Mouse (Mus musculus) embryonic facial prominence, embryonic 15.5 days (tissue): ENCODE measurements around the gene Epn1. TPM values are rescaled to one million over a fixed set of nuclear protein-coding genes. Genes with fewer than 3 reads are reported as not detected.

Source experiments
- ATAC-seq: fragments of 200-750 bp; cut with Nextera tagmentation; 2 replicates; pipeline ENCODE4 v1.8.0; 2017; ENCODE audit warnings: low read depth, moderate TSS enrichment; ENCODE audit not compliant: insufficient number of reproducible peaks, low FRiP score, low TSS enrichment
- H3K27ac ChIP-seq: fragments of 300-500 bp; sonication (generic); replicated peaks from 2 replicates; pipeline ENCODE4 v1.5.1; 2015; ENCODE audit warnings: mild to moderate bottlenecking, inconsistent platforms
- H3K27me3 ChIP-seq: fragments of 300-500 bp; sonication (generic); 2 replicates; pipeline ENCODE4 v1.6.1; 2015; ENCODE audit warnings: inconsistent platforms
- H3K36me3 ChIP-seq: fragments of 300-500 bp; sonication (generic); 2 replicates; pipeline ENCODE4 v1.6.1; 2015; ENCODE audit warnings: mild to moderate bottlenecking, inconsistent platforms
- H3K4me1 ChIP-seq: fragments of 300-500 bp; sonication (generic); 2 replicates; pipeline ENCODE4 v1.6.1; 2015; ENCODE audit warnings: inconsistent platforms
- H3K4me2 ChIP-seq: fragments of 300-500 bp; sonication (generic); replicated peaks from 2 replicates; pipeline ENCODE4 v1.6.1; 2015; ENCODE audit warnings: mild to moderate bottlenecking, inconsistent platforms
- H3K4me3 ChIP-seq: fragments of 300-500 bp; sonication (generic); replicated peaks from 2 replicates; pipeline ENCODE4 v1.5.1; 2015; ENCODE audit warnings: mild to moderate bottlenecking, inconsistent platforms
- H3K9ac ChIP-seq: fragments of 300-500 bp; sonication (generic); 2 replicates; pipeline ENCODE4 v1.6.1; 2015; ENCODE audit warnings: inconsistent platforms
- H3K9me3 ChIP-seq: fragments of 300-500 bp; sonication (generic); replicated peaks from 2 replicates; pipeline ENCODE4 v1.6.1; 2016; ENCODE audit warnings: inconsistent platforms
- WGBS: fragments of 180-500 bp; shearing (Covaris S2); methylation state at CpG from one replicate; pipeline ENCODE4 v1.1.7; 2015; 5-methylcytosine and 5-hydroxymethylcytosine counted together
- polyA plus RNA-seq: library from polyadenylated mRNA; unstranded; fragments of >200 nt; fragmentation: Nextera tagmentation; extraction: Ambion mirVana; gene quantifications from 2 replicates; pipeline ENCODE4 v1.2.1, GENCODE M21; 2015

Gene Epn1
- polyA plus RNA-seq, 1 experiment from 2014 or later: 70.6 TPM

DNA sequence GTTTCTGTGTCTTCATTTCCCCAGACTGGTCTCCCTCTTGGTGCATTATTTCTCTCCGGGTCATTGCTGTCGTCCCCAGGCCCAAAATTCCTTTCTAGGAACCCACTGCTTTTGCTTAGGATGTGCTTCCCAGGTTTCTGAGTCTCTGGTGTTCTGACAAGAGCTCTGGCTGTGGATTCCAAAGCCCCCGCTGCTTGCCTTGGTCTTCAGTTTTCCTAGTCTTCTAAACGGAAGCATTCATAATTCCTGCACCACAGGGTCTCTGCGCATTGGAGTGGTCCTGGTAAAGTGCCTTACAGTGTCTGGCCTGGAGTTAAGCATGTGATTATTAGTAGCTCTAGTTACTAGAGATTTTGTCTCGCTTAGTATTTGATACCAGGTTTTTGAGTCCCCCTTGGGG, 780 bp downstream of the Epn1 start:
- no peaks in the 10 kb centered on the region for H3K27me3 ChIP-seq
- H3K9me3 ChIP-seq: no peaks in the 10 kb centered on the region
- H3K36me3 ChIP-seq: peaks cover 33% of the 10 kb centered on the region
- peaks cover 26% of the 10 kb centered on the region for H3K4me1 ChIP-seq
- peak overlapping the region; percentile 95 for H3K27ac ChIP-seq
- ATAC-seq: no peak
- peak overlapping the region; percentile 100 for H3K4me3 ChIP-seq
- peak overlapping the region; percentile 74 for H3K4me2 ChIP-seq
- H3K9ac ChIP-seq: peak overlapping the region; percentile 100
- 10% methylated on average over 6 of the region's 6 CpGs for WGBS

DNA sequence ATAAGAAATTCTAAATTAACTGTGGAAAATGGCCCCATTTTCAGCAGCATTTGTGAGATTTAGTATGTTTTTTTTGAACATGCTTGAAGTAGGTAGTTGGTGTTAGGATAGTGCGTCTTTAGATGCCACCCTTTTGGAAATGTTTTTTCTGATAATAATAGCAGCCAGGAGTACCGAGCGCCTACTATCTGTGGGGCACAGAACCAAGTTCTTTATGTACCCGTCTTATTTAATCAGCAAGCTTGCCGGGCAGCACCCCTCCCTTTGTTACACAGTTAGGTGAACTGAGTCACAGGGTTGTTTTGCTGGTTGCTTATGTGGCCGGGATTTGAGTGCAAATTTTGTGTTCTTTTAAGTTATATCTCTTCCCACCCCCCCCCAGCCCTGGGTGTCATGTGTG, 1.2 kb downstream of the Epn1 start:
- Histone ChIP-seq H3K9me3 (no peaks in the 10 kb centered on the region), H3K4me1 (peaks cover 26% of the 10 kb centered on the region), H3K27ac (no peak overlapping the region), H3K27me3 (no peaks in the 10 kb centered on the region), H3K4me3 (peak overlapping the region; percentile 100), H3K4me2 (peak overlapping the region; percentile 74), H3K36me3 (peaks cover 33% of the 10 kb centered on the region), H3K9ac (no peak overlapping the region)
- 61% methylated on average over 6 of the region's 6 CpGs for WGBS
- ATAC-seq: no peak

GRCm38 (mm10) chr7:5081939-5082338, 1.9 kb downstream of the Epn1 start:
- WGBS: 91% methylated on average over 2 of the region's 2 CpGs
- no peak overlapping the region for H3K27ac ChIP-seq
- H3K4me2 ChIP-seq: peak overlapping the region; percentile 74; the same call in 1 of the 2 replicates
- no peaks in the 10 kb centered on the region for H3K27me3 ChIP-seq
- no peak for ATAC-seq
- H3K4me1 ChIP-seq: peaks cover 26% of the 10 kb centered on the region
- no peak overlapping the region for H3K4me3 ChIP-seq
- H3K9ac ChIP-seq: no peak overlapping the region
- peaks cover 31% of the 10 kb centered on the region for H3K36me3 ChIP-seq
- no peaks in the 10 kb centered on the region for H3K9me3 ChIP-seq

GRCm38 (mm10) chr7:5083325-5084105, 3.5 kb downstream of the Epn1 start:
- Histone ChIP-seq H3K4me1 (peaks cover 26% of the 10 kb centered on the region), H3K4me3 (no peak overlapping the region), H3K27me3 (no peaks in the 10 kb centered on the region), H3K4me2 (no peak overlapping the region), H3K27ac (no peak overlapping the region), H3K9ac (no peak overlapping the region), H3K9me3 (no peaks in the 10 kb centered on the region), H3K36me3 (peaks cover 37% of the 10 kb centered on the region)
- 88% methylated on average over 18 of the region's 18 CpGs for WGBS
- ATAC-seq: no peak

- ATAC-seq: no peak
- Histone ChIP-seq H3K4me1 (peaks cover 20% of the 10 kb centered on the region), H3K4me2 (no peak overlapping the region), H3K9me3 (no peaks in the 10 kb centered on the region), H3K27me3 (no peaks in the 10 kb centered on the region), H3K36me3 (peaks cover 43% of the 10 kb centered on the region), H3K27ac (no peak overlapping the region), H3K9ac (no peak overlapping the region), H3K4me3 (no peak overlapping the region)
- 91% methylated on average over 1 of the region's 1 CpGs for WGBS
These were observed 5.5 kb downstream of the Epn1 start for GRCm38 (mm10) chr7:5085512-5085911.

- no peak overlapping the region for H3K4me3 ChIP-seq
- WGBS: 79% methylated on average over 5 of the region's 5 CpGs
- no peak overlapping the region for H3K4me2 ChIP-seq
- H3K9me3 ChIP-seq: no peaks in the 10 kb centered on the region
- no peaks in the 10 kb centered on the region for H3K27me3 ChIP-seq
- peaks cover 55% of the 10 kb centered on the region for H3K36me3 ChIP-seq
- no peak overlapping the region for H3K9ac ChIP-seq
- ATAC-seq: no peak
- H3K27ac ChIP-seq: no peak overlapping the region
- 0 out of 2 replicates have a peak, but pooled peaks cover 7% of the 10 kb centered on the region for H3K4me1 ChIP-seq
These were observed 6.9 kb downstream of the Epn1 start for GRCm38 (mm10) chr7:5086921-5087440.

DNA sequence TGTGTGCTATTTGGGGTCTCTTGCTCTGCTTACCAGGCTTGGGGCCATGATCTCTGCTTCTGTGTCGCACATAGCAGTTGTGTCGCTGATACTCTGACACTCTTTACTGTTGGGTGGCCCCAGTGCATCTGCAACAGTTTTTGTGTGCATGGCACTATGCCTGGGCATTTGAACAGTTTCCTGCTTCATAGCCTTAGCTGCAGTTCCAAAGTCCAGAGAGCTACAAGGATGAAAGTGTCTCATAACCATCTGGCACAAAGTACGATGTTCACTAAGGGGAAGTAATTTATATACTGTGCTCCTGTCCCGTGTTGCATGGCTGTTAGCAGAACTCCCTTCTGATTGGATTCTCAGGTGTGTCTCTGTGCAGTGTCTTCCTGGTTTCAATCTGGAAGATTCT, 7.9 kb downstream of the Epn1 start:
- Histone ChIP-seq H3K27me3 (no peaks in the 10 kb centered on the region), H3K27ac (no peak overlapping the region), H3K36me3 (peaks cover 64% of the 10 kb centered on the region), H3K4me1 (no peaks in the 10 kb centered on the region), H3K4me3 (no peak overlapping the region), H3K4me2 (no peak overlapping the region), H3K9me3 (no peaks in the 10 kb centered on the region), H3K9ac (no peak overlapping the region)
- 80% methylated on average over 4 of the region's 4 CpGs for WGBS
- no peak for ATAC-seq

GRCm38 (mm10) chr7:5089853-5090252, 9.8 kb downstream of the Epn1 start:
- no peak overlapping the region for H3K4me3 ChIP-seq
- no peak for ATAC-seq
- WGBS: 95% methylated on average over 15 of the region's 15 CpGs
- peaks cover 83% of the 10 kb centered on the region for H3K36me3 ChIP-seq
- no peaks in the 10 kb centered on the region for H3K27me3 ChIP-seq
- no peak overlapping the region for H3K9ac ChIP-seq
- H3K4me2 ChIP-seq: no peak overlapping the region
- H3K4me1 ChIP-seq: no peaks in the 10 kb centered on the region
- no peaks in the 10 kb centered on the region for H3K9me3 ChIP-seq
- no peak overlapping the region for H3K27ac ChIP-seq

DNA sequence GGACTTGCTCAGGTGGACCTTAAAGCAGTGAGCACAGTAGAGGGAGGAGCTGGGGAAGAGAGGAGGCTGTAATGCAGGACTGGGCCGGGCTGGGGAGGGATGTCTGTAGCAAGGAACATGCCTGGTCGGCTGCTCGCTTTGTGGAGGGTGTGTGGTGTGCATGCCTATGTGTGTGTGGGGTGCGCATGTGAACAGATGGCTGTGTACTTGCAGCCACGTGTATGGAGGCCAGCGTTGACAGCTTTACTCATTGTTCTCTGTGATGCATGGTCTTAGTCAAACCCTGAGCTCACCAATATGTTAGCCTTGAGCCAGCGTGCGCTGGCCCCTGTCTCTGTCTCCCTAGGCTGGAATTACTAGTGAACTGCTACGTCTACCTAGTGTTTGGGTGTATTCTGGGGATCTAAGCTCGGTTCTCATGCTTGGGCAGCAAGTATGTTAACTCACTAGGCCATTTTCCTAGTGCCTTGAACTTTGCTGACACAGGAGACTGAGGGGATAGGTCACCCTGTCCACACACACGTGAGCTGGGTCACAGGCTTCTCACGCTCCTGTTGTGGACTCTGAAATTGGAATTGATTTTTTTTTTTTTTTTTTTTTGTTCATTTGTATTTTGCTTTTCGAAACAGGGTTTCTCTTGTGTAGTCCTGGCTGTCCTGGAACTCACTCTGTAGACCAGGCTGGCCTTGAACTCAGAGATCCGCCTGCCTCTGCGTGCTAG, 11.1 kb downstream of the Epn1 start:
- ATAC-seq: no peak
- WGBS: 88% methylated on average over 15 of the region's 15 CpGs
- no peak overlapping the region for H3K4me2 ChIP-seq
- no peaks in the 10 kb centered on the region for H3K27me3 ChIP-seq
- no peak overlapping the region for H3K9ac ChIP-seq
- no peaks in the 10 kb centered on the region for H3K4me1 ChIP-seq
- H3K36me3 ChIP-seq: peaks cover 88% of the 10 kb centered on the region
- no peak overlapping the region for H3K27ac ChIP-seq
- no peaks in the 10 kb centered on the region for H3K9me3 ChIP-seq
- no peak overlapping the region for H3K4me3 ChIP-seq

- 92% methylated on average over 6 of the region's 6 CpGs for WGBS
- Histone ChIP-seq H3K9me3 (no peaks in the 10 kb centered on the region), H3K4me3 (no peak overlapping the region), H3K27ac (no peak overlapping the region), H3K4me1 (no peaks in the 10 kb centered on the region), H3K27me3 (no peaks in the 10 kb centered on the region), H3K36me3 (peaks cover 89% of the 10 kb centered on the region), H3K4me2 (no peak overlapping the region), H3K9ac (no peak overlapping the region)
- no peak for ATAC-seq
These were observed 12.3 kb downstream of the Epn1 start for GRCm38 (mm10) chr7:5092381-5092780.

DNA sequence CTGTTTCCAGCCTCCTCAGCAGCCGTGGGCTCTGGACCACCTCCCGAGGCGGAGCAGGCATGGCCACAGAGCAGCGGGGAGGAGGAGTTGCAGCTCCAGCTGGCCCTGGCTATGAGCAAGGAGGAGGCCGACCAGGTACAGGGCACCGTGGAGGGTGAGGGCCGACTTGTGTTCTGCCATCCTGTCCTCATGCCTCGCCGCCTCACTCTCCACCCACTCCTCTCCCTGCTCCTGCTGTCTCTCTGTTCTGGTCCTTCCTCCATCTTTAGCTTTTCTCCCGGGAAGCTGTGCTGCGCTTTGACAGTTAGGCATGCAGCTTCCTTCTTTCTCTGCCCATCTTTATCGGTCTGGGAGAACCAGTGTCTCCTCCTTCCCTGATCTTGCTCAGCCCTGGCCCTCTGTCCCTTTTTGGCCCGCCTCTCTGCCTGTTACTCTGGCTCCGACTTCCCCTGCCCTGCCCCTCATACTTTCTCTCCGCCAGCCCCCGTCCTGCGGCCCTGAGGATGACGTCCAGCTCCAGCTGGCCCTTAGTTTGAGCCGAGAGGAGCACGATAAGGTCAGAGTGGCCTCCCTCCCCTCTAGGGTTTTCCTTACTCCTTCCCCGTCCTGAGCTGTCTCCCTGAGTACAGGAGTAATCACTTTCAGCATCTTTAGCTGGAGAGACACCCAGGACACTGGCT, 12.9 kb downstream of the Epn1 start:
- Histone ChIP-seq H3K27me3 (no peaks in the 10 kb centered on the region), H3K27ac (no peak overlapping the region), H3K4me2 (no peak overlapping the region), H3K9me3 (no peaks in the 10 kb centered on the region), H3K9ac (no peak overlapping the region), H3K4me1 (no peaks in the 10 kb centered on the region), H3K36me3 (peaks cover 89% of the 10 kb centered on the region), H3K4me3 (no peak overlapping the region)
- 84% methylated on average over 21 of the region's 21 CpGs for WGBS
- no peak for ATAC-seq
